Mouse (Mus musculus): Measurements from ENCODE around the gene Gpbar1. TPM values are rescaled to one million over a fixed set of nuclear protein-coding genes. Genes with fewer than 3 reads are reported as not detected.
"Not testable (repeated sequence)": the region's sequence is repeated elsewhere in the genome, so short reads cannot be mapped to it uniquely, and the experiment has no call there.

Gpbar1 gene
- polyA plus RNA-seq, 1 experiment from 2014 or later: not detected

GRCm38 (mm10) chr1:74321396-74321795 is 43.0 kb downstream of the Gpbar1 start:
- H3K4me2 ChIP-seq (ENCODE audit: low read length): no peak overlapping the region
- no peaks in the 10 kb centered on the region for H3K9me3 ChIP-seq (ENCODE audit: control insufficient read depth, low read length)
- no peak overlapping the region for H3K27ac ChIP-seq (ENCODE audit: low read depth, low read length)
- no peaks in the 10 kb centered on the region for H3K4me1 ChIP-seq (ENCODE audit: control insufficient read depth, insufficient read depth, low read depth, low read length)
- no peaks in the 10 kb centered on the region for H3K27me3 ChIP-seq (replicated peaks; ENCODE audit: control insufficient read depth, insufficient read depth, low read length)
- H3K36me3 ChIP-seq (ENCODE audit: control insufficient read depth, insufficient read depth, low read length): no peaks in the 10 kb centered on the region
- WGBS: 88% methylated on average over 3 of the region's 3 CpGs
- no peak for ATAC-seq
- H3K4me3 ChIP-seq (ENCODE audit: low read length): no peak overlapping the region
- no peak overlapping the region for H3K9ac ChIP-seq (ENCODE audit: low read depth, low read length)

- WGBS: 79% methylated on average over 2 of the region's 2 CpGs
- not testable (repeated sequence) for ATAC-seq; H3K4me1 ChIP-seq (ENCODE audit: control insufficient read depth, insufficient read depth, low read depth, low read length); H3K27ac ChIP-seq (ENCODE audit: low read depth, low read length); H3K27me3 ChIP-seq (replicated peaks; ENCODE audit: control insufficient read depth, insufficient read depth, low read length); H3K36me3 ChIP-seq (ENCODE audit: control insufficient read depth, insufficient read depth, low read length); H3K4me2 ChIP-seq (ENCODE audit: low read length); H3K9me3 ChIP-seq (ENCODE audit: control insufficient read depth, low read length); H3K9ac ChIP-seq (ENCODE audit: low read depth, low read length); H3K4me3 ChIP-seq (ENCODE audit: low read length)
Observed at GRCm38 (mm10) chr1:74326916-74327315, 48.6 kb downstream of the Gpbar1 start.

Other genes with a start within 250 kb of the Gpbar1 start
- gene Tns1, start 154.1 kb upstream of the Gpbar1 start, polyA plus RNA-seq (2015; fragmentation: Nextera tagmentation; extraction: Ambion mirVana): 13.5 and 13.7 TPM in 2 replicates
- 0.14 and 0.35 TPM in 2 replicates for gene Rufy4, start 153.0 kb upstream of the Gpbar1 start, polyA plus RNA-seq (2015; fragmentation: Nextera tagmentation; extraction: Ambion mirVana)
- 0.05 and 0.10 TPM in 2 replicates for gene Cxcr2, start 124.6 kb upstream of the Gpbar1 start, polyA plus RNA-seq (2015; fragmentation: Nextera tagmentation; extraction: Ambion mirVana)
- not detected in 2 replicates for gene Cxcr1, start 83.9 kb upstream of the Gpbar1 start, polyA plus RNA-seq (2015; fragmentation: Nextera tagmentation; extraction: Ambion mirVana)
- 411 and 415 TPM in 2 replicates for gene Arpc2, start 42.5 kb upstream of the Gpbar1 start, polyA plus RNA-seq (2015; fragmentation: Nextera tagmentation; extraction: Ambion mirVana)
- gene Aamp, start 6.2 kb downstream of the Gpbar1 start, polyA plus RNA-seq (2015; fragmentation: Nextera tagmentation; extraction: Ambion mirVana): 237 and 241 TPM in 2 replicates
- gene Pnkd, start 6.4 kb downstream of the Gpbar1 start, polyA plus RNA-seq (2015; fragmentation: Nextera tagmentation; extraction: Ambion mirVana): 166 and 167 TPM in 2 replicates
- gene Tmbim1, start 27.1 kb downstream of the Gpbar1 start, polyA plus RNA-seq (2015; fragmentation: Nextera tagmentation; extraction: Ambion mirVana): 11.7 and 12.2 TPM in 2 replicates
- 2.2 and 2.8 TPM in 2 replicates for gene Catip, start 83.6 kb downstream of the Gpbar1 start, polyA plus RNA-seq (2015; fragmentation: Nextera tagmentation; extraction: Ambion mirVana)
- gene Slc11a1, start 96.6 kb downstream of the Gpbar1 start, polyA plus RNA-seq (2015; fragmentation: Nextera tagmentation; extraction: Ambion mirVana): 2.6 and 3.3 TPM in 2 replicates
- gene Ctdsp1, start 113.0 kb downstream of the Gpbar1 start, polyA plus RNA-seq (2015; fragmentation: Nextera tagmentation; extraction: Ambion mirVana): 19.0 and 20.0 TPM in 2 replicates
- gene Vil1, start 130.8 kb downstream of the Gpbar1 start, polyA plus RNA-seq (2015; fragmentation: Nextera tagmentation; extraction: Ambion mirVana): 0.19 and 0.22 TPM in 2 replicates
- gene Cnot9, start 227.5 kb downstream of the Gpbar1 start, polyA plus RNA-seq (2015; fragmentation: Nextera tagmentation; extraction: Ambion mirVana): 39.7 and 47.0 TPM in 2 replicates